Mouse (Mus musculus) olfactory bulb, adult 2 months (tissue): Measurements from ENCODE around the gene Ap3d1. TPM values are rescaled to one million over a fixed set of nuclear protein-coding genes. Genes with fewer than 3 reads are reported as not detected.

Experiments used
- H3K27ac ChIP-seq: fragments of 200-500 bp; 2 replicates; pipeline ENCODE4 v1.5.1; 2012; ENCODE audit warnings: low read depth, low read length; ENCODE audit not compliant: insufficient read depth
- H3K4me1 ChIP-seq: fragments of 200-500 bp; 2 replicates; pipeline ENCODE4 v1.6.1; 2012; ENCODE audit warnings: low read length; ENCODE audit not compliant: control insufficient read depth, insufficient read depth
- H3K4me3 ChIP-seq: fragments of 200-500 bp; 2 replicates; pipeline ENCODE4 v1.5.1; 2012; ENCODE audit warnings: mild to moderate bottlenecking, low read depth, low read length, moderate library complexity; ENCODE audit not compliant: insufficient read depth
- CTCF ChIP-seq: fragments of 200-500 bp; IDR thresholded peaks from 2 replicates; pipeline ENCODE4 v1.5.1; 2012; ENCODE audit warnings: low read depth, mild to moderate bottlenecking, low read length, moderate library complexity; ENCODE audit not compliant: insufficient read depth
- POLR2A ChIP-seq: fragments of 200-500 bp; IDR thresholded peaks from 2 replicates; pipeline ENCODE4 v1.6.1; 2012; ENCODE audit warnings: mild to moderate bottlenecking, low read depth, low read length, moderate library complexity; ENCODE audit not compliant: insufficient read depth
- WGBS: fragments of 180-500 bp; shearing (Covaris S2); methylation state at CpG from one replicate; pipeline ENCODE4 v1.1.7; 2018; 5-methylcytosine and 5-hydroxymethylcytosine counted together
- polyA plus RNA-seq: library from polyadenylated mRNA; stranded (reverse); fragments of >200 nt; gene quantifications from 2 replicates; pipeline ENCODE4 v1.2.4, GENCODE M21; 2012; ENCODE audit warnings: low replicate concordance; ENCODE audit not compliant: missing spikeins, insufficient read depth, insufficient read length

The Ap3d1 gene
- polyA plus RNA-seq, 1 experiment = 105 TPM

GRCm38 (mm10) chr10:80659213-80659612, 82.9 kb downstream of the Ap3d1 start:
- 0 out of 2 replicates have a peak, but pooled peaks have one; percentile 28 for TF ChIP-seq CTCF
- no peak for TF ChIP-seq POLR2A
- 2% methylated on average over 10 of the region's 10 CpGs for WGBS
- H3K4me1 ChIP-seq = peaks cover 35% of the 10 kb centered on the region
- H3K27ac ChIP-seq = 0 out of 2 replicates have a peak overlapping the region, but pooled peaks have one; percentile 19
- H3K4me3 ChIP-seq = no peak overlapping the region

GRCm38 (mm10) chr10:80658841-80659202, 83.2 kb downstream of the Ap3d1 start:
- Histone ChIP-seq H3K4me1 (peaks cover 33% of the 10 kb centered on the region), H3K27ac (peak overlapping the region; percentile 19; the same call in 1 of the 2 replicates), H3K4me3 (no peak overlapping the region)
- 48% methylated on average over 4 of the region's 4 CpGs for WGBS
- TF ChIP-seq POLR2A = no peak
- TF ChIP-seq CTCF = no peak

GRCm38 (mm10) chr10:80658194-80658840, 83.7 kb downstream of the Ap3d1 start:
- TF ChIP-seq CTCF (no peak), POLR2A (no peak)
- no peak overlapping the region; the same call in 1 of the 2 replicates for H3K27ac ChIP-seq
- 77% methylated on average over 14 of the region's 14 CpGs for WGBS

More at GRCm38 (mm10) chr10:80658194-80658840, 83.7 kb downstream of the Ap3d1 start:
- peaks cover 37% of the 10 kb centered on the region for H3K4me1 ChIP-seq
- no peak overlapping the region for H3K4me3 ChIP-seq

Other genes starting within 250 kb of the Ap3d1 start
- not detected in 2 replicates for gene Onecut3, start 247.4 kb downstream of the Ap3d1 start, polyA plus RNA-seq
- gene Atp8b3, start 203.1 kb downstream of the Ap3d1 start, polyA plus RNA-seq = not detected in 2 replicates
- not detected in 2 replicates for gene Rexo1, start 180.7 kb downstream of the Ap3d1 start, polyA plus RNA-seq
- gene Klf16, start 164.9 kb downstream of the Ap3d1 start, polyA plus RNA-seq = not detected in 2 replicates
- not detected in 2 replicates for gene Abhd17a, start 151.9 kb downstream of the Ap3d1 start, polyA plus RNA-seq
- not detected in 2 replicates for gene Scamp4, start 139.4 kb downstream of the Ap3d1 start, polyA plus RNA-seq
- not detected in 2 replicates for gene Adat3, start 139.4 kb downstream of the Ap3d1 start, polyA plus RNA-seq
- gene Gm49322, start 136.2 kb downstream of the Ap3d1 start, polyA plus RNA-seq = not detected in 2 replicates
- 431 TPM in 1 of 2 replicates, not detected in the other for gene Csnk1g2, start 119.4 kb downstream of the Ap3d1 start, polyA plus RNA-seq
- gene Btbd2, start 85.2 kb downstream of the Ap3d1 start, polyA plus RNA-seq = not detected in 2 replicates
- not detected in 2 replicates for gene Mknk2, start 64.2 kb downstream of the Ap3d1 start, polyA plus RNA-seq
- not detected in 2 replicates for gene Mob3a, start 40.3 kb downstream of the Ap3d1 start, polyA plus RNA-seq
- not detected in 2 replicates for gene Izumo4, start 40.1 kb downstream of the Ap3d1 start, polyA plus RNA-seq
- gene Dot1l, start 12.9 kb upstream of the Ap3d1 start, polyA plus RNA-seq = 106 and 235 TPM in 2 replicates
- not detected in 2 replicates for gene Sf3a2, start 55.9 kb upstream of the Ap3d1 start, polyA plus RNA-seq
- not detected in 2 replicates for gene Plekhj1, start 56.4 kb upstream of the Ap3d1 start, polyA plus RNA-seq
- not detected in 2 replicates for gene Amh, start 63.0 kb upstream of the Ap3d1 start, polyA plus RNA-seq
- not detected in 2 replicates for gene Jsrp1, start 71.2 kb upstream of the Ap3d1 start, polyA plus RNA-seq
- gene Oaz1, start 84.4 kb upstream of the Ap3d1 start, polyA plus RNA-seq = 801 TPM in 1 of 2 replicates, not detected in the other
- gene Lingo3, start 101.8 kb upstream of the Ap3d1 start, polyA plus RNA-seq = not detected in 2 replicates
- gene Lsm7, start 112.9 kb upstream of the Ap3d1 start, polyA plus RNA-seq = not detected in 2 replicates
- not detected in 2 replicates for gene Sppl2b, start 113.0 kb upstream of the Ap3d1 start, polyA plus RNA-seq
- not detected in 2 replicates for gene Tmprss9, start 129.6 kb upstream of the Ap3d1 start, polyA plus RNA-seq
- not detected in 2 replicates for gene Timm13, start 158.7 kb upstream of the Ap3d1 start, polyA plus RNA-seq
- gene Lmnb2, start 176.0 kb upstream of the Ap3d1 start, polyA plus RNA-seq = not detected in 2 replicates
- not detected in 2 replicates for gene Gadd45b, start 187.8 kb upstream of the Ap3d1 start, polyA plus RNA-seq